Mouse (Mus musculus) forebrain, embryonic 16.5 days (tissue): ENCODE results near the gene Nrxn3. TPM values are rescaled to one million over a fixed set of nuclear protein-coding genes. Genes with fewer than 3 reads are reported as not detected.

Experiments used
- ATAC-seq: fragments of 200-750 bp; cut with Nextera tagmentation; 2 replicates; pipeline ENCODE4 v1.8.0; 2017; ENCODE audit warnings: mild to moderate bottlenecking, moderate library complexity
- H3K27ac ChIP-seq: fragments of 300-500 bp; sonication (generic); 2 replicates; pipeline ENCODE4 v1.5.1; 2014; ENCODE audit warnings: low read length, control low read depth
- H3K27me3 ChIP-seq: fragments of 300-500 bp; sonication (generic); replicated peaks from 2 replicates; pipeline ENCODE4 v1.6.1; 2014; ENCODE audit warnings: low read length; ENCODE audit not compliant: control insufficient read depth, insufficient read depth
- H3K36me3 ChIP-seq: fragments of 300-500 bp; sonication (generic); 2 replicates; pipeline ENCODE4 v1.6.1; 2014; ENCODE audit not compliant: control insufficient read depth, insufficient read depth
- H3K4me1 ChIP-seq: fragments of 300-500 bp; sonication (generic); replicated peaks from 2 replicates; pipeline ENCODE4 v1.6.1; 2014; ENCODE audit warnings: low read length; ENCODE audit not compliant: control insufficient read depth, insufficient read depth
- H3K4me2 ChIP-seq: fragments of 300-500 bp; sonication (generic); 2 replicates; pipeline ENCODE4 v1.6.1; 2014; ENCODE audit warnings: mild to moderate bottlenecking, low read length, control low read depth
- H3K4me3 ChIP-seq: fragments of 300-500 bp; sonication (generic); replicated peaks from 2 replicates; pipeline ENCODE4 v1.5.1; 2014; ENCODE audit warnings: mild to moderate bottlenecking, low read length, control low read depth
- H3K9ac ChIP-seq: fragments of 300-500 bp; sonication (generic); replicated peaks from 2 replicates; pipeline ENCODE4 v1.6.1; 2014; ENCODE audit warnings: low read depth, low read length, control low read depth
- H3K9me3 ChIP-seq: fragments of 300-500 bp; sonication (generic); 2 replicates; pipeline ENCODE4 v1.6.1; 2016; ENCODE audit warnings: low read length; ENCODE audit not compliant: control insufficient read depth
- WGBS: fragments of 180-500 bp; shearing (Covaris S2); extraction: QIAGEN DNeasy Blood & Tissue Kit; methylation state at CpG from one replicate; pipeline ENCODE4 v1.1.7; 2014; 5-methylcytosine and 5-hydroxymethylcytosine counted together
- polyA plus RNA-seq: library from polyadenylated mRNA; unstranded; fragments of >200 nt; fragmentation: Nextera tagmentation; extraction: Ambion mirVana; gene quantifications from 2 replicates; pipeline ENCODE4 v1.2.1, GENCODE M21; 2015

Nrxn3 gene
- polyA plus RNA-seq, 1 experiment from 2014 or later, result 117 TPM

GRCm38 (mm10) chr12:90027023-90027422 is 1304.3 kb downstream of the Nrxn3 start:
- no peak overlapping the region for H3K9ac ChIP-seq
- no peaks in the 10 kb centered on the region for H3K9me3 ChIP-seq
- no peaks in the 10 kb centered on the region; the same call in 1 of the 2 replicates for H3K4me1 ChIP-seq
- H3K4me3 ChIP-seq, result no peak overlapping the region
- no peak overlapping the region for H3K27ac ChIP-seq
- 0 out of 2 replicates have a peak, but pooled peaks have one; percentile 28 for ATAC-seq
- WGBS, result 36% methylated on average over 3 of the region's 3 CpGs
- H3K4me2 ChIP-seq, result no peak overlapping the region
- H3K27me3 ChIP-seq, result no peaks in the 10 kb centered on the region
- no peaks in the 10 kb centered on the region for H3K36me3 ChIP-seq

- Histone ChIP-seq H3K9ac (no peak overlapping the region), H3K4me1 (no peaks in the 10 kb centered on the region), H3K27me3 (no peaks in the 10 kb centered on the region), H3K27ac (no peak overlapping the region), H3K4me3 (no peak overlapping the region), H3K36me3 (no peaks in the 10 kb centered on the region), H3K9me3 (no peaks in the 10 kb centered on the region), H3K4me2 (no peak overlapping the region)
- ATAC-seq, result no peak
- 62% methylated on average over 1 of the region's 1 CpGs for WGBS
Observed at GRCm38 (mm10) chr12:90041038-90041437, 1318.4 kb downstream of the Nrxn3 start.

- Histone ChIP-seq H3K9ac (no peak overlapping the region), H3K27me3 (no peaks in the 10 kb centered on the region), H3K4me1 (no peaks in the 10 kb centered on the region), H3K4me2 (no peak overlapping the region), H3K4me3 (no peak overlapping the region), H3K36me3 (no peaks in the 10 kb centered on the region), H3K27ac (no peak overlapping the region), H3K9me3 (no peaks in the 10 kb centered on the region)
- WGBS, result 91% methylated on average over 5 of the region's 5 CpGs
- ATAC-seq, result no peak
Observed at GRCm38 (mm10) chr12:90056256-90056655, 1333.6 kb downstream of the Nrxn3 start.

GRCm38 (mm10) chr12:90059786-90060185 is 1337.1 kb downstream of the Nrxn3 start:
- no peaks in the 10 kb centered on the region for H3K36me3 ChIP-seq
- no peaks in the 10 kb centered on the region for H3K4me1 ChIP-seq
- no peaks in the 10 kb centered on the region for H3K27me3 ChIP-seq
- 66% methylated on average over 3 of the region's 3 CpGs for WGBS
- H3K4me2 ChIP-seq, result no peak overlapping the region
- no peak overlapping the region for H3K4me3 ChIP-seq
- H3K9ac ChIP-seq, result no peak overlapping the region
- ATAC-seq, result no peak
- H3K27ac ChIP-seq, result no peak overlapping the region
- H3K9me3 ChIP-seq, result no peaks in the 10 kb centered on the region

GRCm38 (mm10) chr12:90061312-90061711 is 1338.6 kb downstream of the Nrxn3 start:
- no peak for ATAC-seq
- Histone ChIP-seq H3K36me3 (no peaks in the 10 kb centered on the region), H3K4me1 (no peaks in the 10 kb centered on the region), H3K27ac (no peak overlapping the region), H3K4me2 (no peak overlapping the region), H3K4me3 (no peak overlapping the region), H3K27me3 (no peaks in the 10 kb centered on the region), H3K9ac (no peak overlapping the region), H3K9me3 (no peaks in the 10 kb centered on the region)
- WGBS, result 45% methylated on average over 3 of the region's 3 CpGs

GRCm38 (mm10) chr12:90062219-90062618 is 1339.5 kb downstream of the Nrxn3 start:
- Histone ChIP-seq H3K27me3 (no peaks in the 10 kb centered on the region), H3K9ac (no peak overlapping the region), H3K4me1 (no peaks in the 10 kb centered on the region), H3K27ac (no peak overlapping the region), H3K4me3 (no peak overlapping the region), H3K9me3 (no peaks in the 10 kb centered on the region), H3K4me2 (no peak overlapping the region), H3K36me3 (no peaks in the 10 kb centered on the region)
- peak; percentile 67 for ATAC-seq
- 23% methylated on average over 5 of the region's 5 CpGs for WGBS

GRCm38 (mm10) chr12:90063443-90063842 is 1340.8 kb downstream of the Nrxn3 start:
- no peaks in the 10 kb centered on the region for H3K36me3 ChIP-seq
- no peak overlapping the region for H3K9ac ChIP-seq
- H3K4me1 ChIP-seq, result no peaks in the 10 kb centered on the region
- no peak overlapping the region for H3K4me3 ChIP-seq
- H3K4me2 ChIP-seq, result no peak overlapping the region
- H3K27ac ChIP-seq, result no peak overlapping the region
- H3K27me3 ChIP-seq, result no peaks in the 10 kb centered on the region
- ATAC-seq, result no peak
- H3K9me3 ChIP-seq, result no peaks in the 10 kb centered on the region
- 52% methylated on average over 2 of the region's 2 CpGs for WGBS

- no peak for ATAC-seq
- Histone ChIP-seq H3K27me3 (no peaks in the 10 kb centered on the region), H3K9me3 (no peaks in the 10 kb centered on the region), H3K27ac (no peak overlapping the region), H3K9ac (no peak overlapping the region), H3K36me3 (no peaks in the 10 kb centered on the region), H3K4me1 (no peaks in the 10 kb centered on the region), H3K4me3 (no peak overlapping the region), H3K4me2 (no peak overlapping the region)
Observed at GRCm38 (mm10) chr12:90085862-90086261, 1363.2 kb downstream of the Nrxn3 start.

GRCm38 (mm10) chr12:90095754-90096153 is 1373.1 kb downstream of the Nrxn3 start:
- Histone ChIP-seq H3K4me3 (no peak overlapping the region), H3K9me3 (no peaks in the 10 kb centered on the region), H3K27me3 (no peaks in the 10 kb centered on the region), H3K36me3 (no peaks in the 10 kb centered on the region), H3K4me2 (no peak overlapping the region), H3K27ac (no peak overlapping the region), H3K4me1 (no peaks in the 10 kb centered on the region), H3K9ac (no peak overlapping the region)
- 77% methylated on average over 1 of the region's 1 CpGs for WGBS
- no peak for ATAC-seq

- H3K36me3 ChIP-seq, result no peaks in the 10 kb centered on the region
- H3K4me1 ChIP-seq, result peaks cover 7% of the 10 kb centered on the region
- no peaks in the 10 kb centered on the region for H3K27me3 ChIP-seq
- H3K9me3 ChIP-seq, result no peaks in the 10 kb centered on the region
- H3K9ac ChIP-seq, result no peak overlapping the region
- peak; percentile 87 for ATAC-seq
- H3K27ac ChIP-seq, result peak overlapping the region; percentile 25; the same call in 1 of the 2 replicates
- no peak overlapping the region for H3K4me3 ChIP-seq
- H3K4me2 ChIP-seq, result no peak overlapping the region
Observed at GRCm38 (mm10) chr12:90113351-90113791, 1390.7 kb downstream of the Nrxn3 start.
